In the genomic region with DNA sequence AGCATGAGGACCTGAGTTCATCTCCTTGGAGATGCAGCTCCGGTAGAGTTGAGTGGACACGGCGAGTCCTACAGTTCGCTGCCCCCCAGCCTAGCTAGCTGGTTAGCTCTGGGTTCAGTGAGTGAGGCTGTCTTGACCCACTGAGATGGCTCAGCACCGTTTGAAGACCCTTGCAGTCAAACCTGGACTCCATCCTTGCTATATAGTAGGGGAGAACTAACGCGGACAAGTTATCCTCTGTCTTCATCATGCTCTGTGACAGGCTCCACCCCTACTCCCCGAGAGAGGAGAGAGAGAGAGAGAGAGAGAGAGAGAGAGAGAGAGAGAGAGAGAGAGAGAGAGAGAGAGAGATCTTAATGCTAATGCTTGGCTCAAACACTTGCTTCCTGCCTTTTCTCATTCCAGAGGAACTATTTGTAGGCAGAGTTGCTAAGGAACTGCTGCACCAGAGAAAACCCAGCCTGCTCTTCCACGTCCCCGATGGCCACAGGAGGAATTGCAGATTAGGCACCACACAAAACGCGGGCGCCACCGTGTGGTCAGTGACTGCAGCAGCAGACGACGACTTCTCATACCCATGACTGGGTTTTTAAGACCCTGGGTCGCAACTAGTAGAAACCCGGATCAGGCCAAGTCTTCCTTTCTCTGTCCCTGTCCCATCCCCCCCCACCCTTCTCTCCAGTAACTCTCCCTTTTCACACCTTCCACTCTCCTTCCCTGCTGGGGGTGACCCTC, we compare ENCODE assay signal across 8 mouse cellular contexts. TPM values are rescaled to one million over a fixed set of nuclear protein-coding genes. Genes with fewer than 3 reads are reported as not detected.
DNase-seq lines count a peak whose midpoint lies in the region; ATAC-seq lines count a peak whose summit lies in the region.

No protein-coding gene starts in this region.

- 39% methylated on average over 18 of the region's 18 CpGs for WGBS in hindbrain, embryonic 14.5 days

- no peaks in the 10 kb centered on the region for H3K4me1 ChIP-seq in hindbrain, embryonic 14.5 days (replicated peaks; ENCODE audit: control insufficient read depth, insufficient read depth, low read length)

- peak; percentile 96 for DNase-seq in R1 (ENCODE audit: low read depth, low spot score)
- peak; percentile 80 to 84 for DNase-seq in cerebellum, postnatal 10 days
- peak; percentile 78 to 79 for DNase-seq in frontal cortex, postnatal 36 days (ENCODE audit: low spot score in 2 of 2)
- DNase-seq in hindbrain, embryonic 14.5 days (ENCODE audit: low spot score), result peak; percentile 79
- DNase-seq in layer of hippocampus, postnatal 14 days (ENCODE audit: low spot score in 2 of 2), result peak; percentile 67 to 77
- DNase-seq in lung, postnatal 25 days (ENCODE audit: low spot score), result peak; percentile 83
- DNase-seq in retina, postnatal 1 day, result peak; percentile 92
- DNase-seq in thymus, postnatal 4 days, result peak; percentile 86

- H3K4me3 ChIP-seq in hindbrain, embryonic 14.5 days (replicated peaks; ENCODE audit: low read length), result no peak overlapping the region

- no peaks in the 10 kb centered on the region for H3K9me3 ChIP-seq in hindbrain, embryonic 14.5 days (ENCODE audit: control insufficient read depth, low read length)

- no peaks in the 10 kb centered on the region for H3K36me3 ChIP-seq in hindbrain, embryonic 14.5 days (replicated peaks; ENCODE audit: control insufficient read depth, insufficient read depth)

- no peaks in the 10 kb centered on the region for H3K27me3 ChIP-seq in hindbrain, embryonic 14.5 days (ENCODE audit: control insufficient read depth, insufficient read depth, low read length)

- no peak overlapping the region for H3K27ac ChIP-seq in hindbrain, embryonic 14.5 days

- ATAC-seq in hindbrain, embryonic 14.5 days (ENCODE audit: low FRiP score), result 0 out of 2 replicates have a peak, but pooled peaks have one; percentile 62

- H3K4me2 ChIP-seq in hindbrain, embryonic 14.5 days (replicated peaks), result no peak overlapping the region

- no peak overlapping the region for H3K9ac ChIP-seq in hindbrain, embryonic 14.5 days

RNA-seq across cellular contexts. Expression of gene Gcm1, which starts 12.8 kb away (rescaled TPM):
- polyA plus RNA-seq in hindbrain, embryonic 14.5 days (2014; fragmentation: Nextera tagmentation; extraction: Ambion mirVana), result not detected in 2 replicates
- not detected for total RNA-seq in layer of hippocampus, postnatal 14 days (2021)
